Mouse (Mus musculus) heart, embryonic 15.5 days (tissue): ENCODE measurements around the gene Slbp. TPM values are rescaled to one million over a fixed set of nuclear protein-coding genes. Genes with fewer than 3 reads are reported as not detected.
A peak's percentile ranks its signal among the peaks of the same experiment; 100 is the strongest.

ENCODE experiments used
- ATAC-seq: fragments of 200-750 bp; cut with Nextera tagmentation; replicated peaks from 2 replicates; pipeline ENCODE4 v1.8.0; 2017; ENCODE audit warnings: low read depth, moderate TSS enrichment; ENCODE audit not compliant: insufficient number of reproducible peaks, insufficient read depth, low FRiP score
- H3K27ac ChIP-seq: fragments of 300-500 bp; sonication (generic); 2 replicates; pipeline ENCODE4 v1.5.1; 2015; ENCODE audit warnings: mild to moderate bottlenecking, inconsistent platforms
- H3K27me3 ChIP-seq: fragments of 300-500 bp; sonication (generic); 2 replicates; pipeline ENCODE4 v1.6.1; 2015; ENCODE audit warnings: inconsistent platforms
- H3K36me3 ChIP-seq: fragments of 300-500 bp; sonication (generic); 2 replicates; pipeline ENCODE4 v1.6.1; 2015; ENCODE audit warnings: mild to moderate bottlenecking, inconsistent platforms
- H3K4me1 ChIP-seq: fragments of 300-500 bp; sonication (generic); replicated peaks from 2 replicates; pipeline ENCODE4 v1.6.1; 2015; ENCODE audit warnings: inconsistent platforms
- H3K4me2 ChIP-seq: fragments of 300-500 bp; sonication (generic); 2 replicates; pipeline ENCODE4 v1.6.1; 2015; ENCODE audit warnings: inconsistent platforms, mild to moderate bottlenecking, moderate library complexity
- H3K4me3 ChIP-seq: fragments of 300-500 bp; sonication (generic); 2 replicates; pipeline ENCODE4 v1.5.1; 2015; ENCODE audit warnings: mild to moderate bottlenecking, inconsistent platforms
- H3K9ac ChIP-seq: fragments of 300-500 bp; sonication (generic); 2 replicates; pipeline ENCODE4 v1.6.1; 2015; ENCODE audit warnings: mild to moderate bottlenecking, inconsistent platforms
- H3K9me3 ChIP-seq: fragments of 300-500 bp; sonication (generic); replicated peaks from 2 replicates; pipeline ENCODE4 v1.6.1; 2016; ENCODE audit warnings: inconsistent platforms
- WGBS: fragments of 180-500 bp; shearing (Covaris S2); methylation state at CpG from one replicate; pipeline ENCODE4 v1.1.7; 2015; ENCODE audit warnings: mixed read lengths; 5-methylcytosine and 5-hydroxymethylcytosine counted together
- polyA plus RNA-seq: library from polyadenylated mRNA; unstranded; fragments of >200 nt; fragmentation: Nextera tagmentation; extraction: Ambion mirVana; gene quantifications from 2 replicates; pipeline ENCODE4 v1.2.1, GENCODE M21; 2015

Gene Slbp
- 99.3 and 113 TPM in 2 replicates for polyA plus RNA-seq

- Histone ChIP-seq H3K4me3 (peak within 1 kb of the TSS; percentile 80), H3K9me3 (no peaks in the 10 kb centered on the region), H3K4me2 (peak within 1 kb of the TSS; percentile 67), H3K27me3 (no peaks in the 10 kb centered on the region), H3K27ac (peak within 1 kb of the TSS; percentile 97), H3K9ac (peak within 1 kb of the TSS; percentile 86), H3K36me3 (peaks cover 44% of the 10 kb centered on the region), H3K4me1 (peaks cover 40% of the 10 kb centered on the region)
- WGBS: under 1% methylated on average over 82 of the region's 82 CpGs
- ATAC-seq: peak; percentile 97
Observed at GRCm38 (mm10) chr5:33651921-33652782, at the start of gene Slbp. Gene Slbp, minus strand, starts transcription at chr5:33652574.

GRCm38 (mm10) chr5:33701832-33702231 lies 49.5 kb upstream of the Slbp start:
- peaks cover 30% of the 10 kb centered on the region for H3K27me3 ChIP-seq
- H3K4me2 ChIP-seq: no peak overlapping the region
- no peak for ATAC-seq
- H3K9ac ChIP-seq: no peak overlapping the region
- no peak overlapping the region for H3K4me3 ChIP-seq
- no peaks in the 10 kb centered on the region for H3K9me3 ChIP-seq
- no peak overlapping the region for H3K27ac ChIP-seq
- 81% methylated on average over 11 of the region's 11 CpGs for WGBS
- peaks cover 47% of the 10 kb centered on the region for H3K4me1 ChIP-seq
- H3K36me3 ChIP-seq: no peaks in the 10 kb centered on the region

- H3K9ac ChIP-seq: no peak overlapping the region
- H3K36me3 ChIP-seq: no peaks in the 10 kb centered on the region
- H3K9me3 ChIP-seq: no peaks in the 10 kb centered on the region
- ATAC-seq: no peak
- 20% methylated on average over 13 of the region's 13 CpGs for WGBS
- H3K4me3 ChIP-seq: no peak overlapping the region
- H3K27ac ChIP-seq: no peak overlapping the region
- peaks cover 43% of the 10 kb centered on the region for H3K27me3 ChIP-seq
- H3K4me2 ChIP-seq: peak overlapping the region; percentile 16; the same call in 1 of the 2 replicates
- peaks cover 39% of the 10 kb centered on the region for H3K4me1 ChIP-seq
Observed at GRCm38 (mm10) chr5:33700010-33700409, 47.6 kb upstream of the Slbp start.

GRCm38 (mm10) chr5:33698669-33699068 lies 46.3 kb upstream of the Slbp start:
- Histone ChIP-seq H3K4me3 (no peak overlapping the region), H3K4me2 (no peak overlapping the region), H3K9ac (no peak overlapping the region), H3K36me3 (no peaks in the 10 kb centered on the region), H3K4me1 (peaks cover 38% of the 10 kb centered on the region), H3K27me3 (peaks cover 53% of the 10 kb centered on the region), H3K27ac (no peak overlapping the region), H3K9me3 (no peaks in the 10 kb centered on the region)
- no peak for ATAC-seq
- WGBS: 87% methylated on average over 5 of the region's 5 CpGs

GRCm38 (mm10) chr5:33697947-33698512 lies 45.7 kb upstream of the Slbp start:
- H3K27me3 ChIP-seq: peaks cover 54% of the 10 kb centered on the region
- no peak overlapping the region for H3K4me2 ChIP-seq
- no peaks in the 10 kb centered on the region for H3K36me3 ChIP-seq
- no peak overlapping the region for H3K27ac ChIP-seq
- H3K9me3 ChIP-seq: no peaks in the 10 kb centered on the region
- H3K4me3 ChIP-seq: no peak overlapping the region
- peaks cover 38% of the 10 kb centered on the region for H3K4me1 ChIP-seq
- H3K9ac ChIP-seq: no peak overlapping the region
- no peak for ATAC-seq
- WGBS: 41% methylated on average over 13 of the region's 13 CpGs

GRCm38 (mm10) chr5:33697534-33697933 lies 45.2 kb upstream of the Slbp start:
- no peak overlapping the region for H3K27ac ChIP-seq
- H3K36me3 ChIP-seq: no peaks in the 10 kb centered on the region
- H3K9me3 ChIP-seq: no peaks in the 10 kb centered on the region
- no peak overlapping the region for H3K4me3 ChIP-seq
- peaks cover 43% of the 10 kb centered on the region for H3K4me1 ChIP-seq
- ATAC-seq: no peak
- no peak overlapping the region for H3K4me2 ChIP-seq
- H3K27me3 ChIP-seq: peaks cover 54% of the 10 kb centered on the region
- 79% methylated on average over 1 of the region's 1 CpGs for WGBS
- no peak overlapping the region for H3K9ac ChIP-seq

GRCm38 (mm10) chr5:33696430-33696829 lies 44.1 kb upstream of the Slbp start:
- no peak for ATAC-seq
- Histone ChIP-seq H3K27ac (no peak overlapping the region), H3K9ac (no peak overlapping the region), H3K27me3 (peaks cover 54% of the 10 kb centered on the region), H3K4me3 (no peak overlapping the region), H3K9me3 (no peaks in the 10 kb centered on the region), H3K4me1 (peaks cover 50% of the 10 kb centered on the region), H3K36me3 (no peaks in the 10 kb centered on the region), H3K4me2 (no peak overlapping the region)
- WGBS: 80% methylated on average over 5 of the region's 5 CpGs

GRCm38 (mm10) chr5:33695718-33696121 lies 43.3 kb upstream of the Slbp start:
- 10% methylated on average over 24 of the region's 24 CpGs for WGBS
- peak; percentile 29; the same call in 1 of the 2 replicates for ATAC-seq
- peak overlapping the region; percentile 8; the same call in 1 of the 2 replicates for H3K27ac ChIP-seq

GRCm38 (mm10) chr5:33694848-33695717 lies 42.7 kb upstream of the Slbp start:
- Histone ChIP-seq H3K4me3 (peak overlapping the region; percentile 52), H3K4me2 (peak overlapping the region; percentile 91), H3K27ac (peak overlapping the region; percentile 8; the same call in 1 of the 2 replicates), H3K27me3 (peaks cover 46% of the 10 kb centered on the region), H3K4me1 (peaks cover 45% of the 10 kb centered on the region), H3K9ac (peak overlapping the region; percentile 63), H3K9me3 (no peaks in the 10 kb centered on the region), H3K36me3 (no peaks in the 10 kb centered on the region)
- 4% methylated on average over 67 of the region's 71 CpGs for WGBS
- ATAC-seq: peak; percentile 43; the same call in 1 of the 2 replicates

More at GRCm38 (mm10) chr5:33695718-33696121, 43.3 kb upstream of the Slbp start:
- Histone ChIP-seq H3K36me3 (no peaks in the 10 kb centered on the region), H3K27me3 (peaks cover 49% of the 10 kb centered on the region), H3K4me1 (peaks cover 50% of the 10 kb centered on the region), H3K9me3 (no peaks in the 10 kb centered on the region), H3K4me2 (peak overlapping the region; percentile 91), H3K4me3 (peak overlapping the region; percentile 52), H3K9ac (peak overlapping the region; percentile 63)

- H3K4me1 ChIP-seq: peaks cover 45% of the 10 kb centered on the region
- ATAC-seq: no peak
- H3K9me3 ChIP-seq: no peaks in the 10 kb centered on the region
- H3K4me2 ChIP-seq: no peak overlapping the region
- WGBS: 83% methylated on average over 9 of the region's 9 CpGs
- no peak overlapping the region for H3K4me3 ChIP-seq
- H3K27me3 ChIP-seq: peaks cover 41% of the 10 kb centered on the region
- H3K9ac ChIP-seq: no peak overlapping the region
- H3K36me3 ChIP-seq: no peaks in the 10 kb centered on the region
- no peak overlapping the region for H3K27ac ChIP-seq
Observed at GRCm38 (mm10) chr5:33694461-33694847, 42.1 kb upstream of the Slbp start.

- no peaks in the 10 kb centered on the region for H3K9me3 ChIP-seq
- H3K4me3 ChIP-seq: peak overlapping the region; percentile 18; the same call in 1 of the 2 replicates
- peak; percentile 28; the same call in 1 of the 2 replicates for ATAC-seq
- peaks cover 49% of the 10 kb centered on the region for H3K4me1 ChIP-seq
- peak overlapping the region; percentile 24; the same call in 1 of the 2 replicates for H3K27ac ChIP-seq
- H3K36me3 ChIP-seq: no peaks in the 10 kb centered on the region
- WGBS: 9% methylated on average over 24 of the region's 24 CpGs
- peak overlapping the region; percentile 50 for H3K4me2 ChIP-seq
- peaks cover 29% of the 10 kb centered on the region for H3K27me3 ChIP-seq
- H3K9ac ChIP-seq: peak overlapping the region; percentile 22; the same call in 1 of the 2 replicates
Observed at GRCm38 (mm10) chr5:33692393-33692792, 40.0 kb upstream of the Slbp start.
